Mouse (Mus musculus) neural tube, embryonic 13.5 days (tissue): ENCODE measurements around the gene Iqgap1. TPM values are rescaled to one million over a fixed set of nuclear protein-coding genes. Genes with fewer than 3 reads are reported as not detected.

Experiments used
- ATAC-seq: fragments of 200-750 bp; cut with Nextera tagmentation; 2 replicates; pipeline ENCODE4 v1.8.0; 2017; ENCODE audit warnings: low read depth, mild to moderate bottlenecking, moderate TSS enrichment, moderate library complexity
- H3K27ac ChIP-seq: fragments of 300-500 bp; sonication (generic); replicated peaks from 2 replicates; pipeline ENCODE4 v1.5.1; 2015; ENCODE audit warnings: moderate library complexity, mild to moderate bottlenecking, inconsistent platforms
- H3K27me3 ChIP-seq: fragments of 300-500 bp; sonication (generic); 2 replicates; pipeline ENCODE4 v1.6.1; 2015; ENCODE audit warnings: mild to moderate bottlenecking, inconsistent platforms
- H3K36me3 ChIP-seq: fragments of 300-500 bp; sonication (generic); 2 replicates; pipeline ENCODE4 v1.6.1; 2015; ENCODE audit warnings: mild to moderate bottlenecking, inconsistent platforms
- H3K4me1 ChIP-seq: fragments of 300-500 bp; sonication (generic); replicated peaks from 2 replicates; pipeline ENCODE4 v1.6.1; 2015; ENCODE audit warnings: inconsistent platforms
- H3K4me2 ChIP-seq: fragments of 300-500 bp; sonication (generic); 2 replicates; pipeline ENCODE4 v1.6.1; 2015; ENCODE audit warnings: inconsistent platforms, mild to moderate bottlenecking, moderate library complexity
- H3K4me3 ChIP-seq: fragments of 300-500 bp; sonication (generic); 2 replicates; pipeline ENCODE4 v1.5.1; 2015; ENCODE audit warnings: mild to moderate bottlenecking, inconsistent platforms
- H3K9ac ChIP-seq: fragments of 300-500 bp; sonication (generic); 2 replicates; pipeline ENCODE4 v1.6.1; 2015; ENCODE audit warnings: moderate library complexity, mild to moderate bottlenecking, inconsistent platforms
- H3K9me3 ChIP-seq: fragments of 300-500 bp; sonication (generic); 2 replicates; pipeline ENCODE4 v1.6.1; 2016; ENCODE audit warnings: inconsistent platforms
- WGBS: fragments of 180-500 bp; shearing (Covaris S2); methylation state at CpG from one replicate; pipeline ENCODE4 v1.1.7; 2015; 5-methylcytosine and 5-hydroxymethylcytosine counted together
- polyA plus RNA-seq: library from polyadenylated mRNA; unstranded; fragments of >200 nt; fragmentation: Nextera tagmentation; extraction: Ambion mirVana; gene quantifications from 2 replicates; pipeline ENCODE4 v1.2.1, GENCODE M21; 2015

The Iqgap1 gene
- polyA plus RNA-seq, 1 experiment from 2014 or later, result 19.7 TPM

DNA sequence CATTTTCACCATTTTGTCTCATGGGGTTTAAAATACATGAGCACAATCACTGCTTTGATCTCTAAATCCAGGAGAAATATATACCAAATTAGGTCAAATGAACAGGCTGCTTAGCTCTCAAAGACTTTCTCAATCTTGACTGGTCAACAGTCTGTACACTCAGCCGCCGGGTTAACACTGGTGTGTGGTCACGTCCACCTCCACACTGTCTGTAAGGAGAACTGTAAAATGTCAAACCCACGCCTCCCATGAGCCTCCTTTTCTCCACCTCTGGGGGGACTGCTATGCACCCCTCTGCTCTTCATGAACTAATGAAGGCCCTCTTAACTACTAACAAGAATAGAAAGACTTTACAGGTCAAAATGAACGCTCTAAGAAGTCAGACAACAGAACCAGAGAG lies 36.2 kb downstream of the Iqgap1 start:
- peaks cover 4% of the 10 kb centered on the region; the same call in 1 of the 2 replicates for H3K4me1 ChIP-seq
- H3K4me2 ChIP-seq, result no peak overlapping the region
- no peaks in the 10 kb centered on the region for H3K27me3 ChIP-seq
- H3K36me3 ChIP-seq, result peaks cover 4% of the 10 kb centered on the region
- WGBS, result 88% methylated on average over 5 of the region's 5 CpGs
- no peaks in the 10 kb centered on the region for H3K9me3 ChIP-seq
- no peak overlapping the region for H3K9ac ChIP-seq
- H3K27ac ChIP-seq, result no peak overlapping the region
- ATAC-seq, result no peak
- H3K4me3 ChIP-seq, result no peak overlapping the region

GRCm38 (mm10) chr7:80789061-80789460 lies 36.7 kb downstream of the Iqgap1 start:
- H3K9me3 ChIP-seq, result no peaks in the 10 kb centered on the region
- H3K4me1 ChIP-seq, result peaks cover 4% of the 10 kb centered on the region; the same call in 1 of the 2 replicates
- ATAC-seq, result no peak
- WGBS, result 51% methylated on average over 1 of the region's 1 CpGs
- no peak overlapping the region for H3K4me2 ChIP-seq
- no peak overlapping the region for H3K4me3 ChIP-seq
- no peak overlapping the region for H3K9ac ChIP-seq
- H3K36me3 ChIP-seq, result peaks cover 4% of the 10 kb centered on the region
- H3K27ac ChIP-seq, result no peak overlapping the region
- no peaks in the 10 kb centered on the region for H3K27me3 ChIP-seq

DNA sequence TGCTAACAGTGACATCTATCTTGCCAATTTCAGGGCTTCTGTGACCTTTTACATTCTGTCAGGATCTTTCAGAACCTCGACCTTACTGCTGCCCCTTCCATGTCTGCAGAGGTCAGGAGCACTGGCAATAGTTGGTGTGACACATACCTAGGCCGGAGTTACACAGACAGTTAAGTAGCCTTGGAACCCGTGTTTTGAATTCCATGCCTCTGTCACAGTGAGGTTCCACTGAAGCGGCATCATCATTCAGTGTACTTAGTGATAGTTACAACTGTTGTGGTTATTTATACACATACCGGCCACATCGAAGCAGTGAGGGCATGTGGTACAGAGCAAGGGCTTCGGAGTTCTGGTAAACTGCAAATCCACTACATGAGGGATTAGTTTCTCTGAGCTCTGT lies 37.8 kb downstream of the Iqgap1 start:
- 92% methylated on average over 7 of the region's 7 CpGs for WGBS
- Histone ChIP-seq H3K9me3 (no peaks in the 10 kb centered on the region), H3K4me2 (no peak overlapping the region), H3K36me3 (no peaks in the 10 kb centered on the region), H3K4me1 (peaks cover 4% of the 10 kb centered on the region; the same call in 1 of the 2 replicates), H3K27me3 (no peaks in the 10 kb centered on the region), H3K9ac (no peak overlapping the region), H3K4me3 (no peak overlapping the region), H3K27ac (no peak overlapping the region)
- ATAC-seq, result no peak

GRCm38 (mm10) chr7:80786746-80787145 lies 39.0 kb downstream of the Iqgap1 start:
- 85% methylated on average over 6 of the region's 6 CpGs for WGBS
- Histone ChIP-seq H3K4me1 (peaks cover 12% of the 10 kb centered on the region; the same call in 1 of the 2 replicates), H3K36me3 (no peaks in the 10 kb centered on the region), H3K9me3 (no peaks in the 10 kb centered on the region), H3K4me2 (no peak overlapping the region), H3K27me3 (no peaks in the 10 kb centered on the region), H3K4me3 (no peak overlapping the region), H3K27ac (no peak overlapping the region), H3K9ac (no peak overlapping the region)
- no peak for ATAC-seq

- Histone ChIP-seq H3K9me3 (no peaks in the 10 kb centered on the region), H3K9ac (no peak overlapping the region), H3K4me1 (peaks cover 12% of the 10 kb centered on the region; the same call in 1 of the 2 replicates), H3K27me3 (no peaks in the 10 kb centered on the region), H3K4me2 (no peak overlapping the region), H3K36me3 (no peaks in the 10 kb centered on the region), H3K27ac (no peak overlapping the region), H3K4me3 (no peak overlapping the region)
- 94% methylated on average over 5 of the region's 5 CpGs for WGBS
- ATAC-seq, result no peak
Observed at GRCm38 (mm10) chr7:80783841-80784240, 41.9 kb downstream of the Iqgap1 start.

DNA sequence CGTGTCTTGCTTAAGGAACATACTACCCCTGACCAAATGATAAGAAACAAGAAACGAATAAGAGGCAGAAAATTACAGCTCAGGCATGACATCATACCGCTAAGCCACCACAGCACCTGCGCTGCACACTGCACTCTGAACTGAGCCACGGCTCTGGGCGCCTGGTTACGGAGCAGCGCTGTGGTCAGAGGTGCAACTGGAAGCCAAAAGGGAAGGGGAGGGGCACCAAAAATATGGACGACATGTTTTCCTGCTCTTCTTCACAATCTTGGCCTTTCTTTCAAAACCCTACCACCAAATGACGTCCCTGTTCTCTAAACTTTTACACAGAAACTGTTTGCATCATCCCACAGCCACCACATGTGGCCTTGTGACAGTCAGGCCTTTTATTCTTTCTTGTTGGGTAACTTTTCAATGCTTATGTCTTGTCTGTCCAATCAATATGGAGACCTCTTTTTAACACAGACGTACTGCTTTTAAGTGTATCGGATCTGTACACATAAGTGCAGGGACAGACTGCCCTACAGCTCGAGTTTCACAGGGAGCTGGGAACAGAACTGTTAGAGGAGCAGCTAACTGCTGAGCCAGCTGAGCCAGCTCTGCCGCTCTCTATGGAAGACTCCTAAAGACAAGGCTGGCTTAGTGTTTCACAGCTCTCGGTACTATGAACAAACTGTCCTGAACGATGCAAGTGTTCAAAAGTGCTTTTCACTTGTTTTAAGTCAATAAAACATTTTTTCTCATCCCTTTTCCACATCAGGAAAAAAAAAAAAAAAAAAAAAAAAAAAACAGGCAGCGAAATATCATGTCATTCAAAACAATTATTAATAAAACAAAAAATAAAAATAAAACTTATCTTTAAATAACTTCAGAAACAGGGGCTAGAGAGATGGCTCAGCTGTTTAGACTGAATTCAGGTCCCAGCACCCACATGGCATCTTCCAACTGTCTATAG lies 43.3 kb downstream of the Iqgap1 start:
- WGBS, result 79% methylated on average over 17 of the region's 17 CpGs
- Histone ChIP-seq H3K36me3 (no peaks in the 10 kb centered on the region), H3K27ac (no peak overlapping the region), H3K4me2 (no peak overlapping the region), H3K9me3 (no peaks in the 10 kb centered on the region), H3K27me3 (no peaks in the 10 kb centered on the region), H3K4me3 (no peak overlapping the region), H3K9ac (no peak overlapping the region), H3K4me1 (peaks cover 12% of the 10 kb centered on the region; the same call in 1 of the 2 replicates)
- no peak for ATAC-seq

GRCm38 (mm10) chr7:80781444-80782120 lies 44.2 kb downstream of the Iqgap1 start:
- H3K36me3 ChIP-seq, result no peaks in the 10 kb centered on the region

GRCm38 (mm10) chr7:80778958-80779669 lies 46.7 kb downstream of the Iqgap1 start:
- Histone ChIP-seq H3K9me3 (no peaks in the 10 kb centered on the region), H3K4me1 (peaks cover 12% of the 10 kb centered on the region; the same call in 1 of the 2 replicates), H3K36me3 (no peaks in the 10 kb centered on the region), H3K4me2 (no peak overlapping the region), H3K27ac (no peak overlapping the region), H3K27me3 (no peaks in the 10 kb centered on the region), H3K9ac (no peak overlapping the region), H3K4me3 (no peak overlapping the region)
- ATAC-seq, result no peak
- 78% methylated on average over 12 of the region's 12 CpGs for WGBS

More at GRCm38 (mm10) chr7:80781444-80782120, 44.2 kb downstream of the Iqgap1 start:
- H3K4me2 ChIP-seq, result no peak overlapping the region
- no peaks in the 10 kb centered on the region for H3K9me3 ChIP-seq
- no peak overlapping the region for H3K9ac ChIP-seq
- 67% methylated on average over 9 of the region's 9 CpGs for WGBS
- H3K4me3 ChIP-seq, result no peak overlapping the region
- ATAC-seq, result no peak
- H3K27me3 ChIP-seq, result no peaks in the 10 kb centered on the region
- H3K4me1 ChIP-seq, result peaks cover 12% of the 10 kb centered on the region; the same call in 1 of the 2 replicates
- no peak overlapping the region for H3K27ac ChIP-seq

DNA sequence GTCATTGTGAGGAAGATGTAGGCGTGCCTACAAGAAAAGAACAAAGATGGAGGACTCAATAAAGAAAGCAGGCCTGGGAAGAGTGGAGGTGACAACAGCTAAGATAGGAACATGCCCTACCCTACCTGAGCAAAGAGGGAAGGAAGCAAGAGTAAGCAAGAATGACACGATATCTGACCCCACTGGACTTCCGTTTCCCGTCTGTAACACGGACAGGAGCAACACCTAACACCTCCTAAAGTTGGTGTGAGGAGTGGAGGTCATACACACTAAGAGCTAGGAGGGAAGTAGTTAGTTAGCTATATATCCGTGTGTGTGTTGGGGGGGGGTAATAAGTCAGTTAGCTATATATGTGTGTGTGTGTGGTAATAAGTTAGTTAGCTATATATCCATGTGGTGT lies 47.4 kb downstream of the Iqgap1 start:
- no peak for ATAC-seq
- H3K27ac ChIP-seq, result no peak overlapping the region
- no peak overlapping the region for H3K4me3 ChIP-seq
- H3K4me1 ChIP-seq, result peaks cover 12% of the 10 kb centered on the region; the same call in 1 of the 2 replicates
- no peaks in the 10 kb centered on the region for H3K36me3 ChIP-seq
- H3K9ac ChIP-seq, result no peak overlapping the region
- no peak overlapping the region for H3K4me2 ChIP-seq
- 89% methylated on average over 6 of the region's 6 CpGs for WGBS
- H3K9me3 ChIP-seq, result no peaks in the 10 kb centered on the region
- H3K27me3 ChIP-seq, result no peaks in the 10 kb centered on the region

DNA sequence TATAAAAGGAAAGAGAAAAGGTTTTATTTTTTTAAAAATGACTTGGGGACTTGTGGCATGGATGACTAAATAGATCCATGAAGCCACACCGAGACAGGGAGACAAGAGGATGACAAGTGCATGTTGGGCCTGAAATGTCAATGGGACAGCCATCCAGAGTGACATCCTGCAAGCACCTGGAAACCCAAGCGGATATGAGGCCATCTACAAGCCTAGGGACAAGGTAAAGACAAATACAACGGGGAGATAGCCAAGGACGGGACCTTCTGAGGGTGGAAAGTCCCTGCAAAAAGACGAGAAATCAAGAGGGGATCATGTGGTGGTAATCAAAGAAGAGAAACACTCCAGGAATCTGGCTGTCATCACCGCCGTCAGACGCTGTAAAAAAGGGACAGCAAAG lies 48.6 kb downstream of the Iqgap1 start:
- WGBS, result 77% methylated on average over 8 of the region's 8 CpGs
- no peak overlapping the region for H3K4me3 ChIP-seq
- no peak overlapping the region for H3K9ac ChIP-seq
- peaks cover 8% of the 10 kb centered on the region; the same call in 1 of the 2 replicates for H3K4me1 ChIP-seq
- H3K27ac ChIP-seq, result no peak overlapping the region
- no peak overlapping the region for H3K4me2 ChIP-seq
- no peaks in the 10 kb centered on the region for H3K27me3 ChIP-seq
- no peaks in the 10 kb centered on the region for H3K36me3 ChIP-seq
- H3K9me3 ChIP-seq, result no peaks in the 10 kb centered on the region
- no peak for ATAC-seq

DNA sequence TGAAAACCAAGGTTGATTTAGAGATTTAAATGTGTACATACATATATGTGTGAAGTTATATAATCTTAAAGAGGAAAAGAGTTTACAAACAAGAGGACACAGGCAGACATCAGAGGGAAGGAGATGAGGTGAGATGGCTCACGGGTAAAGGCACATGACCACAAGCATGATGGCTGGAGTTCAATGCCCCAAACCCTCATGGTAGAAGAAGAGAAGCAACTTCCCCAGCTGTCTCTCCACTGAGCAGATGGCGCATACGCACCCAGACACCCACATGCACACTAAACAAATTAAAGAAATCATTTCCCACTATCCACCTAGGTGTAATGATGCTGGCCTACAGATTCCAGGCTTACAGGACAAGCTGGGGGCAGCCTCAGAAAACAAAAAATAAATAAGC lies 49.7 kb downstream of the Iqgap1 start:
- ATAC-seq, result no peak
- Histone ChIP-seq H3K36me3 (no peaks in the 10 kb centered on the region), H3K4me2 (no peak overlapping the region), H3K9me3 (no peaks in the 10 kb centered on the region), H3K4me3 (no peak overlapping the region), H3K9ac (no peak overlapping the region), H3K27me3 (no peaks in the 10 kb centered on the region), H3K27ac (no peak overlapping the region), H3K4me1 (no peaks in the 10 kb centered on the region)
- 90% methylated on average over 3 of the region's 3 CpGs for WGBS
